Mouse (Mus musculus) lung, postnatal 0 days (tissue): ENCODE measurements at regions not wholly inside any gene's neighbourhood (a gene's known extent, or its start where the extent isn't known, plus 50 kb on each side); places are given as distances from the start of the nearest gene placed in this dataset.

Experiments used
- CTCF ChIP-seq: IDR thresholded peaks from 2 replicates; pipeline ENCODE4 v1.5.1; 2016; ENCODE audit warnings: antibody characterized with exemption, mild to moderate bottlenecking
- EP300 ChIP-seq: IDR thresholded peaks from 2 replicates; pipeline ENCODE4 v1.6.1; 2016; ENCODE audit warnings: antibody characterized with exemption, mild to moderate bottlenecking, control low read depth

- TF ChIP-seq CTCF: no peak
- no peak for TF ChIP-seq EP300
Observed at GRCm38 (mm10) chr5:39050512-39050911, 173.9 kb upstream of the Clnk start.
